ENCODE assay signal across 7 mouse cellular contexts in genomic region chr1:181150431-181150826, GRCm38 (mm10). TPM values are rescaled to one million over a fixed set of nuclear protein-coding genes. Genes with fewer than 3 reads are reported as not detected.
A peak's percentile ranks its signal among the peaks of the same experiment; 100 is the strongest.
DNase-seq lines count a peak whose midpoint lies in the region; ATAC-seq lines count a peak whose summit lies in the region.

No protein-coding gene starts in this region.

- H3K9me3 ChIP-seq in lung, embryonic 15.5 days, result no peaks in the 10 kb centered on the region
- H3K9me3 ChIP-seq in forebrain, embryonic 11.5 days (ENCODE audit: control insufficient read depth, low read length), result no peaks in the 10 kb centered on the region
- H3K9me3 ChIP-seq in limb, embryonic 12.5 days, result no peaks in the 10 kb centered on the region
- H3K9me3 ChIP-seq in stomach, embryonic 14.5 days (ENCODE audit: control insufficient read depth, low read depth, low read length), result no peaks in the 10 kb centered on the region

- H3K9ac ChIP-seq in lung, embryonic 15.5 days, result no peak overlapping the region
- no peak overlapping the region for H3K9ac ChIP-seq in forebrain, embryonic 11.5 days (ENCODE audit: low read length)
- H3K9ac ChIP-seq in limb, embryonic 12.5 days (replicated peaks), result no peak overlapping the region
- no peak overlapping the region for H3K9ac ChIP-seq in stomach, embryonic 14.5 days (replicated peaks; ENCODE audit: low read depth, low read length)

- 62% methylated on average over 3 of the region's 3 CpGs for WGBS in lung, embryonic 15.5 days
- 67% methylated on average over 3 of the region's 3 CpGs for WGBS in forebrain, embryonic 11.5 days
- 71% methylated on average over 3 of the region's 3 CpGs for whole genome bisulfite sequencing in limb, embryonic 12.5 days
- WGBS in stomach, embryonic 14.5 days, result 63% methylated on average over 3 of the region's 3 CpGs

- H3K4me1 ChIP-seq in lung, embryonic 15.5 days, result peaks cover 19% of the 10 kb centered on the region
- H3K4me1 ChIP-seq in forebrain, embryonic 11.5 days (replicated peaks; ENCODE audit: control insufficient read depth, insufficient read depth, low read length), result no peaks in the 10 kb centered on the region
- H3K4me1 ChIP-seq in limb, embryonic 12.5 days (replicated peaks), result peaks cover 16% of the 10 kb centered on the region
- peaks cover 9% of the 10 kb centered on the region for H3K4me1 ChIP-seq in stomach, embryonic 14.5 days (ENCODE audit: control insufficient read depth, insufficient read depth, low read length)

- peaks cover 16% of the 10 kb centered on the region; the same call in 1 of the 2 replicates for H3K36me3 ChIP-seq in lung, embryonic 15.5 days
- H3K36me3 ChIP-seq in forebrain, embryonic 11.5 days (ENCODE audit: control insufficient read depth, insufficient read depth, low read length), result no peaks in the 10 kb centered on the region
- peaks cover 20% of the 10 kb centered on the region for H3K36me3 ChIP-seq in limb, embryonic 12.5 days
- peaks cover 4% of the 10 kb centered on the region; the same call in 1 of the 2 replicates for H3K36me3 ChIP-seq in stomach, embryonic 14.5 days (ENCODE audit: control insufficient read depth, insufficient read depth, low read length)

- no peak for DNase-seq in lung, postnatal 36 days
- DNase-seq in forebrain, embryonic 11.5 days (ENCODE audit: low spot score), result no peak
- no peak for DNase-seq in cerebellum, postnatal 4 days (ENCODE audit: low spot score in 2 of 2)

- no peak for ATAC-seq in lung, embryonic 15.5 days (ENCODE audit: borderline replicate concordance, extremely low read depth, low FRiP score, low TSS enrichment)
- ATAC-seq in forebrain, embryonic 11.5 days (replicated peaks; ENCODE audit: low FRiP score), result peak; percentile 34; the same call in 1 of the 2 replicates
- no peak for ATAC-seq in limb, embryonic 12.5 days (ENCODE audit: insufficient number of reproducible peaks, insufficient read depth, low FRiP score, low TSS enrichment, low read depth)
- no peak for ATAC-seq in stomach, embryonic 14.5 days (ENCODE audit: insufficient number of reproducible peaks, insufficient read depth, low FRiP score, low read depth)
- no peak for ATAC-seq in inflammation-experienced regulatory T-cells, adult 6 months

- H3K27ac ChIP-seq in lung, embryonic 15.5 days, result no peak overlapping the region
- no peak overlapping the region for H3K27ac ChIP-seq in forebrain, embryonic 11.5 days (ENCODE audit: low read depth, low read length)
- no peak overlapping the region for H3K27ac ChIP-seq in limb, embryonic 12.5 days
- H3K27ac ChIP-seq in stomach, embryonic 14.5 days (ENCODE audit: low read length), result no peak overlapping the region

- H3K4me3 ChIP-seq in lung, embryonic 15.5 days, result peak overlapping the region; percentile 97; the same call in 1 of the 2 replicates
- peak overlapping the region; percentile 90 for H3K4me3 ChIP-seq in forebrain, embryonic 11.5 days (ENCODE audit: low read depth, low read length)
- peak overlapping the region; percentile 89 for H3K4me3 ChIP-seq in limb, embryonic 12.5 days (replicated peaks)
- H3K4me3 ChIP-seq in stomach, embryonic 14.5 days (ENCODE audit: low read depth, low read length), result peak overlapping the region; percentile 95; the same call in 1 of the 2 replicates

- no peaks in the 10 kb centered on the region for H3K27me3 ChIP-seq in lung, embryonic 15.5 days
- H3K27me3 ChIP-seq in forebrain, embryonic 11.5 days (ENCODE audit: control insufficient read depth, insufficient read depth, low read length), result no peaks in the 10 kb centered on the region
- no peaks in the 10 kb centered on the region for H3K27me3 ChIP-seq in limb, embryonic 12.5 days
- H3K27me3 ChIP-seq in stomach, embryonic 14.5 days (ENCODE audit: control insufficient read depth, insufficient read depth, low read length), result no peaks in the 10 kb centered on the region

- H3K4me2 ChIP-seq in lung, embryonic 15.5 days, result no peak overlapping the region
- H3K4me2 ChIP-seq in forebrain, embryonic 11.5 days (ENCODE audit: low read depth, low read length, severe bottlenecking), result no peak overlapping the region; the same call in 1 of the 2 replicates
- no peak overlapping the region for H3K4me2 ChIP-seq in limb, embryonic 12.5 days
- no peak overlapping the region for H3K4me2 ChIP-seq in stomach, embryonic 14.5 days (replicated peaks; ENCODE audit: low read depth, low read length)

RNA-seq across cellular contexts. Expression of gene Cnih4, which starts 5.9 kb away (rescaled TPM):
- 106 and 116 TPM in 2 replicates for polyA plus RNA-seq in lung, embryonic 15.5 days (2015; fragmentation: Nextera tagmentation; extraction: Ambion mirVana)
- polyA plus RNA-seq in forebrain, embryonic 11.5 days (2014; fragmentation: Nextera tagmentation; extraction: Ambion mirVana), result 89.9 and 96.5 TPM in 2 replicates
- polyA plus RNA-seq in limb, embryonic 12.5 days (2016; fragmentation: Nextera tagmentation; extraction: Ambion mirVana), result 80.8 and 82.5 TPM in 2 replicates
- polyA plus RNA-seq in stomach, embryonic 14.5 days (2014; fragmentation: Nextera tagmentation; extraction: Ambion mirVana), result 99.6 and 128 TPM in 2 replicates
- polyA plus RNA-seq in inflammation-experienced regulatory T-cells, adult 6 months (2017; shearing (Covaris generic)), result 10 to 100 TPM; 65.6 to 94.3 (median 73.6) TPM

RNA-seq across cellular contexts. Expression of gene Nvl, which starts 6.4 kb away (rescaled TPM):
- polyA plus RNA-seq in lung, embryonic 15.5 days (2015; fragmentation: Nextera tagmentation; extraction: Ambion mirVana), result 28.7 and 30.4 TPM in 2 replicates
- 41.9 and 48.5 TPM in 2 replicates for polyA plus RNA-seq in forebrain, embryonic 11.5 days (2014; fragmentation: Nextera tagmentation; extraction: Ambion mirVana)
- polyA plus RNA-seq in limb, embryonic 12.5 days (2016; fragmentation: Nextera tagmentation; extraction: Ambion mirVana), result 45.4 and 46.3 TPM in 2 replicates
- polyA plus RNA-seq in stomach, embryonic 14.5 days (2014; fragmentation: Nextera tagmentation; extraction: Ambion mirVana), result 42.9 and 45.0 TPM in 2 replicates
- 10 to 100 TPM; 30.7 to 48.4 (median 36.3) TPM for polyA plus RNA-seq in inflammation-experienced regulatory T-cells, adult 6 months (2017; shearing (Covaris generic))
